Mouse (Mus musculus): ENCODE results near the gene Myh6.

Myh6 gene

GRCm38 (mm10) chr14:54929801-54930200 is 36.9 kb downstream of the Myh6 start:
- DNase-seq: no peak

GRCm38 (mm10) chr14:54927296-54927695 is 39.4 kb downstream of the Myh6 start:
- DNase-seq: no peak

GRCm38 (mm10) chr14:54926401-54927158 is 40.1 kb downstream of the Myh6 start:
- DNase-seq: peak; percentile 98

GRCm38 (mm10) chr14:54925349-54926342 is 41.1 kb downstream of the Myh6 start, which contains the start of gene Efs:
TSS of gene Efs (minus strand) at chr14:54926126.
- peak; percentile 98 for DNase-seq

- peak; percentile 98 for DNase-seq
Observed at GRCm38 (mm10) chr14:54924641-54925348, 41.9 kb downstream of the Myh6 start.

GRCm38 (mm10) chr14:54920076-54920685 is 46.5 kb downstream of the Myh6 start:
- DNase-seq: peak; percentile 91

- DNase-seq: no peak
Observed at GRCm38 (mm10) chr14:54913343-54913742, 53.4 kb downstream of the Myh6 start.

GRCm38 (mm10) chr14:54912886-54913285 is 53.8 kb downstream of the Myh6 start, which contains the start of gene Slc22a17:
TSS of gene Slc22a17 (minus strand) at chr14:54913132.
- DNase-seq: peak; percentile 98

- DNase-seq: peak; percentile 92
Observed at GRCm38 (mm10) chr14:54912109-54912850, 54.4 kb downstream of the Myh6 start.

GRCm38 (mm10) chr14:54908682-54909081 is 58.0 kb downstream of the Myh6 start:
- DNase-seq: no peak

- no peak for DNase-seq
Observed at GRCm38 (mm10) chr14:54903641-54904040, 63.1 kb downstream of the Myh6 start.

GRCm38 (mm10) chr14:54900383-54900782 is 66.3 kb downstream of the Myh6 start:
- DNase-seq: peak; percentile 93

GRCm38 (mm10) chr14:54897445-54897844 is 69.3 kb downstream of the Myh6 start:
- no peak for DNase-seq

GRCm38 (mm10) chr14:54894296-54895151 is 72.2 kb downstream of the Myh6 start:
- DNase-seq: peak; percentile 91

GRCm38 (mm10) chr14:54893651-54894181 is 73.0 kb downstream of the Myh6 start:
- DNase-seq: peak; percentile 100

- DNase-seq: no peak
Observed at GRCm38 (mm10) chr14:54892200-54892599, 74.5 kb downstream of the Myh6 start, which contains the start of gene Pabpn1. TSS of gene Pabpn1 (plus strand) at chr14:54892500.

Data from heart, adult 11 months (tissue).